Mouse (Mus musculus) limb, embryonic 14.5 days (tissue): Measurements from ENCODE around the gene 3110082I17Rik. TPM values are rescaled to one million over a fixed set of nuclear protein-coding genes. Genes with fewer than 3 reads are reported as not detected.
"Not testable (repeated sequence)": the region's sequence is repeated elsewhere in the genome, so short reads cannot be mapped to it uniquely, and the experiment has no call there.

Experiments
- ATAC-seq: fragments of 200-750 bp; cut with Nextera tagmentation; 2 replicates; pipeline ENCODE4 v1.8.0; 2017; ENCODE audit warnings: low read depth, moderate number of reproducible peaks, moderate TSS enrichment; ENCODE audit not compliant: low FRiP score
- DNase-seq: peaks from one replicate; pipeline ENCODE4 v3.0.0-alpha.2; 2015; ENCODE audit warnings: low spot score
- H3K27ac ChIP-seq: fragments of 300-500 bp; sonication (generic); replicated peaks from 2 replicates; pipeline ENCODE4 v1.5.1; 2014; ENCODE audit warnings: low read depth, mild to moderate bottlenecking, low read length, moderate library complexity, mixed read lengths
- H3K27me3 ChIP-seq: fragments of 300-500 bp; sonication (generic); 2 replicates; pipeline ENCODE4 v1.6.1; 2014; ENCODE audit warnings: low read length, mixed read lengths; ENCODE audit not compliant: control insufficient read depth, insufficient read depth
- H3K36me3 ChIP-seq: fragments of 300-500 bp; sonication (generic); 2 replicates; pipeline ENCODE4 v1.6.1; 2014; ENCODE audit warnings: mild to moderate bottlenecking, low read length, moderate library complexity, mixed read lengths; ENCODE audit not compliant: control insufficient read depth, insufficient read depth
- H3K4me1 ChIP-seq: fragments of 300-500 bp; sonication (generic); 2 replicates; pipeline ENCODE4 v1.6.1; 2014; ENCODE audit warnings: antibody characterized with exemption, low read length, mixed read lengths; ENCODE audit not compliant: control insufficient read depth, insufficient read depth
- H3K4me2 ChIP-seq: fragments of 300-500 bp; sonication (generic); replicated peaks from 2 replicates; pipeline ENCODE4 v1.6.1; 2014; ENCODE audit warnings: low read depth, mild to moderate bottlenecking, low read length, moderate library complexity; ENCODE audit not compliant: severe bottlenecking
- H3K4me3 ChIP-seq: fragments of 300-500 bp; sonication (generic); replicated peaks from 2 replicates; pipeline ENCODE4 v1.5.1; 2014; ENCODE audit warnings: low read length
- H3K9ac ChIP-seq: fragments of 300-500 bp; sonication (generic); 2 replicates; pipeline ENCODE4 v1.6.1; 2014; ENCODE audit warnings: mild to moderate bottlenecking, low read depth, low read length, moderate library complexity; ENCODE audit not compliant: severe bottlenecking
- H3K9me3 ChIP-seq: fragments of 300-500 bp; sonication (generic); 2 replicates; pipeline ENCODE4 v1.6.1; 2016; ENCODE audit warnings: low read length; ENCODE audit not compliant: control insufficient read depth
- POLR2A ChIP-seq: fragments of 200-500 bp; IDR thresholded peaks from 2 replicates; pipeline ENCODE4 v1.8.0; 2012; ENCODE audit warnings: inconsistent platforms, mild to moderate bottlenecking, moderate library complexity, borderline replicate concordance; ENCODE audit not compliant: insufficient read depth, insufficient read length; ENCODE audit errors: extremely low read depth
- WGBS: fragments of 180-500 bp; shearing (Covaris S2); extraction: QIAGEN DNeasy Blood & Tissue Kit; methylation state at CpG from one replicate; pipeline ENCODE4 v1.1.7; 2014; 5-methylcytosine and 5-hydroxymethylcytosine counted together
- polyA plus RNA-seq, 2 experiments: library from polyadenylated mRNA; depleted of rRNA in 1 of 2; stranded (reverse) in 1 of 2; unstranded in 1 of 2; fragments of >200 nt; fragmentation: Nextera tagmentation in 1 of 2; extraction: Ambion mirVana in 1 of 2; gene quantifications; 2 replicates each; pipeline versions ENCODE4 v1.2.1 to v1.2.3; 2012 to 2014

The 3110082I17Rik gene
- polyA plus RNA-seq, 2 experiments, result 23.2 to 27.9 TPM

- Histone ChIP-seq H3K36me3 (peaks cover 72% of the 10 kb centered on the region), H3K9ac (no peak overlapping the region), H3K9me3 (no peaks in the 10 kb centered on the region), H3K4me2 (no peak overlapping the region), H3K27me3 (no peaks in the 10 kb centered on the region), H3K4me3 (no peak overlapping the region), H3K27ac (no peak overlapping the region), H3K4me1 (no peaks in the 10 kb centered on the region)
- ATAC-seq (no peak), DNase-seq (no peak)
- no peak for TF ChIP-seq POLR2A
- 79% methylated on average over 13 of the region's 13 CpGs for WGBS
Observed at GRCm38 (mm10) chr5:139337826-139338370, 122.4 kb downstream of the 3110082I17Rik start.

GRCm38 (mm10) chr5:139335634-139336033, 124.7 kb downstream of the 3110082I17Rik start:
- H3K9me3 ChIP-seq, result no peaks in the 10 kb centered on the region
- H3K36me3 ChIP-seq, result peaks cover 52% of the 10 kb centered on the region
- TF ChIP-seq POLR2A, result no peak
- DNase-seq (no peak), ATAC-seq (no peak)
- no peak overlapping the region for H3K4me2 ChIP-seq
- no peaks in the 10 kb centered on the region for H3K4me1 ChIP-seq
- no peak overlapping the region for H3K4me3 ChIP-seq
- H3K27ac ChIP-seq, result no peak overlapping the region
- no peak overlapping the region for H3K9ac ChIP-seq
- no peaks in the 10 kb centered on the region for H3K27me3 ChIP-seq
- WGBS, result 93% methylated on average over 4 of the region's 4 CpGs

GRCm38 (mm10) chr5:139334394-139334793, 125.9 kb downstream of the 3110082I17Rik start:
- DNase-seq, H3K9me3 ChIP-seq, H3K4me2 ChIP-seq, H3K27ac ChIP-seq, H3K4me1 ChIP-seq, H3K4me3 ChIP-seq, H3K9ac ChIP-seq, ATAC-seq, H3K27me3 ChIP-seq: not testable (repeated sequence)
- H3K36me3 ChIP-seq, result peaks cover 40% of the 10 kb centered on the region
- WGBS, result 78% methylated on average over 10 of the region's 10 CpGs

DNA sequence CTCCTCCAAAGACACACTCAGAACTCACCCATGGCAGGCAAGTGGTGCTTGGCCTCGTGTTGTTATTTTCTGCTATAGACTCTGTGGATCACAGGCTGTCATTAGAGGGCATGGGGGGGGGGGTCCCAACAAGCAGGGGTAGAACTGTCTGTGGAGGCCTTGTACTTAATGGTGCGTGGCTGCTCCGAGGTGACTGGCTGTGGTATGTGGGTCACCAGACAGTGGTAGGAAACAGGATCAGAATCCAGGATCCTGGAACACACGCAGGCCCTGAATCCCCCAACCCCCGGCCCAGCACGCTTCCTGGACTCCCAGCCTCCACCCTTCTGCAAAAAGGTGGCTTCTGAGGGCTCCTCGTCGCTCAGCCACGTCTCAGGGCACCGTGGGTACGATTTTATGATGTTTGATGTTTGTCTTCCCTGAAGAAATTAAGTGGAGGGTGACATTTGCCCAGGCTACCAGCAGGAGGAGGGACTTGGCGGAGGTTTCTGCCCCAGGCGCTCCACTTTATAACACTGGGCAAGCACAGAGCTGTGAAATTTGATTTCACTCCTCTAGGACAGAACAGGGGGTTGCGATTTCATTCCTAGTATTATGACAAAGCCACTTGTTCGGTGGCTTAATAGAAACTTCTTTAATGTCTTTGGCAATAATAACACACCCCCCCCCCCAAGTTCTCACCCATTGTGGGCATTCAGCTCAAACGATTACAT, 126.9 kb downstream of the 3110082I17Rik start:
- H3K9ac ChIP-seq, result no peak overlapping the region
- no peaks in the 10 kb centered on the region for H3K4me1 ChIP-seq
- DNase-seq, result no peak
- no peak for ATAC-seq
- H3K4me2 ChIP-seq, result no peak overlapping the region
- WGBS, result 65% methylated on average over 16 of the region's 16 CpGs
- no peak for TF ChIP-seq POLR2A
- no peak overlapping the region for H3K27ac ChIP-seq
- H3K27me3 ChIP-seq, result no peaks in the 10 kb centered on the region
- peaks cover 32% of the 10 kb centered on the region for H3K36me3 ChIP-seq
- no peaks in the 10 kb centered on the region for H3K9me3 ChIP-seq
- H3K4me3 ChIP-seq, result no peak overlapping the region

DNA sequence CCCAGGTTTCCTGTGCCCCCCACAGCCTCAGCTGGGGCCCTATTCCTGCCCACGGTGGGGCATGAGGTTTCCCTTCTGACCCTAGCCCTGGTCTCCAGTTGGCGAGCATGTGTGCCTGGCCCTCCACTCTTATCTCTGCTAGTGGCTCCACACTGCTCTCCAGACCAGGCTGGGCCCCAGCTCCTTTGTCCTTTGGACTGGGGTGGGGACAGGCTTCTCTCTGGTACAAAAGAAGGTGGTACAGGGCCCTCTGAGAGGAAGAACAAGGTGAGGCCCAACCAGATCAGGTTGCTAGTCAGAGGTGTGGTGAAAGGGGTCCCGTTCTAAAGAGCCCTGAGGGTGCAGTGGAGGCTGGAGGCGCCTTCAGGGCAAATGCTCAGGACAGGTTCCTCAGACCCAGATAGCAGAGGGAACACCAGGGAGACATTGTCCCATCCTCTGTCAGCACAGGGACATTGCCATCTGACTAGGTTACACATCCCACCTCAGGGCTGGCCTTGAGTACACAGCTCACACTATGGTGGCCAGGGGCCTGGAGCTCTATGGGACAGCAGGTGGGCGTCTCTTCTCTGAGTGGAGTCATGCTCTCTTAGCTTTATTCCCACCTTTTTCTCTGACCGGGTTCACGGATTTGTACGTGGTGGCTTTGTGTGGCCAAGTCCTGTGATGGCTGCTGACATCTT, 127.6 kb downstream of the 3110082I17Rik start:
- H3K27ac ChIP-seq, result no peak overlapping the region
- no peaks in the 10 kb centered on the region for H3K27me3 ChIP-seq
- WGBS, result 85% methylated on average over 8 of the region's 8 CpGs
- H3K4me1 ChIP-seq, result no peaks in the 10 kb centered on the region
- H3K4me3 ChIP-seq, result no peak overlapping the region
- DNase-seq (no peak), ATAC-seq (no peak)
- H3K9me3 ChIP-seq, result no peaks in the 10 kb centered on the region
- no peak for TF ChIP-seq POLR2A
- H3K9ac ChIP-seq, result no peak overlapping the region
- peaks cover 24% of the 10 kb centered on the region for H3K36me3 ChIP-seq
- H3K4me2 ChIP-seq, result no peak overlapping the region
